Mouse (Mus musculus) mammary gland, adult 2 months (tissue): ENCODE results near the gene Rbm12. TPM values are rescaled to one million over a fixed set of nuclear protein-coding genes. Genes with fewer than 3 reads are reported as not detected.

Source experiments
- polyA plus RNA-seq: library from polyadenylated mRNA; depleted of rRNA; stranded (reverse); fragments of >200 nt; gene quantifications from 2 replicates; pipeline ENCODE4 v1.2.3, GENCODE M21; 2012; ENCODE audit warnings: low replicate concordance; rRNA removed

The Rbm12 gene
- 9.4 and 17.0 TPM in 2 replicates for polyA plus RNA-seq

DNA sequence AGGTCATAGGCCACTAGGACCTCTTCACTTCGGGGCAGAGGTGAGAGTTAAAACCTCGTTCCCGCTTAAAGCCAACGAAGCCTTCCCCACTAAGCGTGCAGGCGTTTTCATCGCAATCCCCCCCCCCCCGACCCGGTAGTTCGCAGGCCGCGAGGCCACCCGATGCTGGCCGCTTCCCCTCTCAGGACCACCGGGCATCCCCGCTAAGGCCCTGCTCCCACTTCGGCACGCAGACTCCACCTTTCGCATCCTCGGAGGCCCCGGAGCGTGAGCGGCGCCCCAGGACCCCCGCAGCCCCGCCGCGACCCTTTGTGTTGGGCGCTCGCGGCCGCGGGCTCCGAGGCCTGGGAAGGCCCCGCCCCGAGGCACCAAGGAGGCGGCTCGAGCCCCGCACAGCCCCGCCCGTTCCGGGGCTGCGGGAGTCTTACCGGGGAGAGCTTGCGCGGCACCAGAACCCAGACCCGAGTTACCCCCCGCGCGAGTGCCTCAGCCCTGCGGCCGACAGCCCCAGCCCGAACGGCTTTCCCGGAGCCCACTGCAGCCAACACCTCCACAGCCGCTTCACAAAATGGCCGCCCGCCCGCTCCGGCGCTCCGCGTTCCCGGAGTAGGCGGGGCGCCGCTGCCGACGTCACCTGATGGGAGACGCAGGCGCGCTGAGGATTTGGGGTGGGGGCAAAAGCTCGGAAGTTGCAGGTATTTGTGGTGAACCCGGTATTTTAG is at the start of gene Rbm12, which contains the start of gene Cpne1:
Rbm12 (minus strand) TSS at position 621 of the 722 bp plus-strand sequence.
Cpne1 (minus strand) TSS at position 608 of the 722 bp plus-strand sequence.

DNA sequence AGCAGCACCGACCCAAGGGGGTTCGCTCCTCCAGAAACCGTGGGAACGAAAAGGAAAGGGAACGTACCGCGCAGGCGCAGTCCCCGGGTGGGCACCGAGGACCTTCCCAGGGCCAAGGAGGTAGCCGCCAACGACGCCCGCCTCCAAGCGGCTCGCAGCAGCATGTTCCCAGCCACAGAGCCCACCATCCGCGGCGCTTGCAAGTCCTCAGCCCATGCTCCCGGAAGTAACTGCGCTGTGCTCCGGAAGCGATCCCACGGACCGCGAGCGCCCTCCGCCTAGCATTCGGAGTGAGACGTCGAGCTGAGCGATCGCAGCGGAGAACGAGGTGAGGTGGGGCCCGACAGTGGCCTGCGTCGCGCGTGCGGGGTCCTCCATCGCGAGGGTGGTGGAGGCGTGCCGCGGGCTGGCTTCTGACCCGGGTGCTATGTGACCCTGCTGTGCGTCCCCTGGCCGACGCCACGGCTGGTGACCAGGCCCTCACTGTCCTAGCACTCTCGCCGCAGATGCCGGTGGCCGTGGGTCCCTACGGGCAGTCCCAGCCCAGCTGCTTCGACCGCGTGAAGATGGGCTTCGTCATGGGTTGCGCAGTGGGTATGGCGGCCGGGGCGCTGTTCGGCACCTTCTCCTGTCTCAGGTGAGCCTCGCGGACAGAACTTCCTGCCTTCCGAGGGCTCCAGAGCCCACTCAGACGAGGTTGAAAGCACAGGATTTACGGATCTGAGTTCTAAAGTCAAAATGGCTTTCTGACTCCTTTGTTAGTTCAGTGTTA is 32.4 kb upstream of the Rbm12 start, which contains the start of the genes Romo1 and Nfs1:
Romo1 (plus strand) TSS at position 87 of the 772 bp plus-strand sequence.
Nfs1 (minus strand) TSS at position 234 of the 772 bp plus-strand sequence.

DNA sequence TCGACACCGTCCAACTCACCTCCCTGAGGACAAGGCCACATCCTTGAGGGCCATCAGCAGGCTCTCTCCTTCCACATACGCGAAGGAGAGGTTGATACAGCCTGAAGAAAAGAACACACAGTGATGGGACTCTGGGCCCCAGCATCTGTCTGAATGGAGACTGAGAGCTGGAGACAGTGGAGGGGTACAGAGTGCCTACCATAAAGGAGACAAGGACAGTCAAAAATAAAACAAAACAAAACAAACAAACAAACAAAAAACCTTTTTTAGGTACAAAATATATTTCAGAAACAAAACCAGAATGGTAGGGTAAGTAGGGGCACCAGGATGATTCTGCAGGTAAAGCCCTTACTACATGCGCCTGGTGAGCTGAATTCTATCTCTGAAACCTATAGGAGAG is 15.2 kb upstream of the Rbm12 start, which contains the start of gene Gm28036:
Gm28036 (minus strand) TSS at position 101 of the 400 bp plus-strand sequence.

GRCm38 (mm10) chr2:156065099-156066041 is 46.4 kb downstream of the Rbm12 start, which contains the start of gene Spag4:
Spag4 (plus strand) TSS chr2:156065175.

GRCm38 (mm10) chr2:156052816-156053215 is 59.0 kb downstream of the Rbm12 start, which contains the start of gene Fer1l4:
Fer1l4 (minus strand) TSS chr2:156052947.

Other genes with a start within 250 kb of the Rbm12 start
- 17.9 and 69.2 TPM in 2 replicates for gene Uqcc1, start 181.7 kb downstream of the Rbm12 start, polyA plus RNA-seq
- not detected in 2 replicates for gene Gm15557, start 171.2 kb downstream of the Rbm12 start, polyA plus RNA-seq
- gene Gdf5, start 166.6 kb downstream of the Rbm12 start, polyA plus RNA-seq = 0.63 and 1.0 TPM in 2 replicates
- 10.2 and 10.8 TPM in 2 replicates for gene Cep250, start 155.5 kb downstream of the Rbm12 start, polyA plus RNA-seq
- 2.4 and 6.7 TPM in 2 replicates for gene 6430550D23Rik, start 104.0 kb downstream of the Rbm12 start, polyA plus RNA-seq
- 195 and 238 TPM in 2 replicates for gene Ergic3, start 103.9 kb downstream of the Rbm12 start, polyA plus RNA-seq
- gene Fer1l4, start 59.0 kb downstream of the Rbm12 start, polyA plus RNA-seq = 6.6 and 7.5 TPM in 2 replicates
- gene Spag4, start 46.8 kb downstream of the Rbm12 start, polyA plus RNA-seq = 4.6 and 6.2 TPM in 2 replicates
- 88.5 and 117 TPM in 2 replicates for gene Cpne1, start within 50 bp of the Rbm12 start, polyA plus RNA-seq
- 2.4 and 4.8 TPM in 2 replicates for gene Gm28036, start 15.1 kb upstream of the Rbm12 start, polyA plus RNA-seq
- gene Romo1, start 32.1 kb upstream of the Rbm12 start, polyA plus RNA-seq = 181 and 383 TPM in 2 replicates
- gene Nfs1, start 32.2 kb upstream of the Rbm12 start, polyA plus RNA-seq = 67.7 and 98.0 TPM in 2 replicates
- 34.1 and 83.0 TPM in 2 replicates for gene Rbm39, start 68.3 kb upstream of the Rbm12 start, polyA plus RNA-seq
- 16.7 and 22.2 TPM in 2 replicates for gene Phf20, start 84.5 kb upstream of the Rbm12 start, polyA plus RNA-seq
- 1.6 TPM in 2 replicates for gene Cnbd2, start 200.3 kb upstream of the Rbm12 start, polyA plus RNA-seq
- 66.7 and 462 TPM in 2 replicates for gene Scand1, start 200.7 kb upstream of the Rbm12 start, polyA plus RNA-seq